Mouse (Mus musculus) midbrain, postnatal 0 days (tissue): ENCODE results near the gene Rabggtb. TPM values are rescaled to one million over a fixed set of nuclear protein-coding genes. Genes with fewer than 3 reads are reported as not detected.

Experiments used
- ATAC-seq: fragments of 200-750 bp; cut with Nextera tagmentation; 2 replicates; pipeline ENCODE4 v1.8.0; 2017; ENCODE audit warnings: moderate number of reproducible peaks, mild to moderate bottlenecking, moderate TSS enrichment, moderate library complexity; ENCODE audit not compliant: low FRiP score
- DNase-seq: peaks from one replicate; pipeline ENCODE4 v3.0.0-alpha.2; 2015; ENCODE audit warnings: low spot score
- H3K27ac ChIP-seq: fragments of 300-500 bp; sonication (generic); 2 replicates; pipeline ENCODE4 v1.5.1; 2014; ENCODE audit warnings: low read depth, mild to moderate bottlenecking, low read length, mixed read lengths
- H3K27me3 ChIP-seq: fragments of 300-500 bp; sonication (generic); 2 replicates; pipeline ENCODE4 v1.6.1; 2014; ENCODE audit warnings: low read length, control low read depth, mixed read lengths; ENCODE audit not compliant: insufficient read depth
- H3K36me3 ChIP-seq: fragments of 300-500 bp; sonication (generic); 2 replicates; pipeline ENCODE4 v1.6.1; 2014; ENCODE audit warnings: low read length, control low read depth, mixed read lengths; ENCODE audit not compliant: insufficient read depth
- H3K4me1 ChIP-seq: fragments of 300-500 bp; sonication (generic); 2 replicates; pipeline ENCODE4 v1.6.1; 2014; ENCODE audit warnings: mild to moderate bottlenecking, control low read depth, antibody characterized with exemption, low read length, mixed read lengths; ENCODE audit not compliant: insufficient read depth
- H3K4me2 ChIP-seq: fragments of 300-500 bp; sonication (generic); 2 replicates; pipeline ENCODE4 v1.6.1; 2014; ENCODE audit warnings: low read depth, mild to moderate bottlenecking, low read length, mixed read lengths; ENCODE audit not compliant: poor library complexity, severe bottlenecking
- H3K4me3 ChIP-seq: fragments of 300-500 bp; sonication (generic); 2 replicates; pipeline ENCODE4 v1.5.1; 2014; ENCODE audit warnings: low read depth, mild to moderate bottlenecking, low read length, moderate library complexity
- H3K9ac ChIP-seq: fragments of 300-500 bp; sonication (generic); replicated peaks from 2 replicates; pipeline ENCODE4 v1.6.1; 2014; ENCODE audit warnings: mild to moderate bottlenecking, low read length, moderate library complexity, mixed read lengths; ENCODE audit not compliant: poor library complexity, severe bottlenecking
- H3K9me3 ChIP-seq: fragments of 300-500 bp; sonication (generic); 2 replicates; pipeline ENCODE4 v1.6.1; 2016; ENCODE audit warnings: low read length, control low read depth
- CTCF ChIP-seq: IDR thresholded peaks from 2 replicates; pipeline ENCODE4 v1.5.1; 2016; ENCODE audit warnings: antibody characterized with exemption, mild to moderate bottlenecking
- WGBS: fragments of 180-500 bp; shearing (Covaris S2); extraction: QIAGEN DNeasy Blood & Tissue Kit; methylation state at CpG from one replicate; pipeline ENCODE4 v1.1.7; 2014; 5-methylcytosine and 5-hydroxymethylcytosine counted together
- polyA plus RNA-seq: library from polyadenylated mRNA; unstranded; fragments of >200 nt; fragmentation: Nextera tagmentation; extraction: Ambion mirVana; gene quantifications from 2 replicates; pipeline ENCODE4 v1.2.1, GENCODE M21; 2015
- total RNA-seq: library from RNA; depleted of rRNA; stranded (reverse); fragments of >200 nt; gene quantifications from 2 replicates; pipeline ENCODE4 v1.2.3, GENCODE M21; 2014; rRNA removed

The Rabggtb gene
- total RNA-seq (52.7 and 87.1 TPM in 2 replicates), polyA plus RNA-seq (60.4 and 63.1 TPM in 2 replicates)

GRCm38 (mm10) chr3:153912546-153913509 lies at the start of gene Rabggtb:
Gene Rabggtb (minus strand): TSS chr3:153913009.
- peak; percentile 96 for DNase-seq
- peak; percentile 98 for ATAC-seq
- H3K27me3 ChIP-seq: no peaks in the 10 kb centered on the region
- peak within 1 kb of the TSS; percentile 76 for H3K4me2 ChIP-seq
- peaks cover 13% of the 10 kb centered on the region; the same call in 1 of the 2 replicates for H3K4me1 ChIP-seq
- TF ChIP-seq CTCF: peak; percentile 2; the same call in 1 of the 2 replicates
- no peaks in the 10 kb centered on the region for H3K9me3 ChIP-seq
- peaks cover 27% of the 10 kb centered on the region for H3K36me3 ChIP-seq
- H3K9ac ChIP-seq: peak within 1 kb of the TSS; percentile 92
- H3K4me3 ChIP-seq: peak within 1 kb of the TSS; percentile 84
- H3K27ac ChIP-seq: peak within 1 kb of the TSS; percentile 93
- WGBS: under 1% methylated on average over 64 of the region's 65 CpGs

- H3K4me2 ChIP-seq: no peak overlapping the region
- no peaks in the 10 kb centered on the region for H3K27me3 ChIP-seq
- no peaks in the 10 kb centered on the region for H3K36me3 ChIP-seq
- no peak overlapping the region for H3K27ac ChIP-seq
- H3K4me1 ChIP-seq: no peaks in the 10 kb centered on the region
- peak; percentile 65 for TF ChIP-seq CTCF
- 79% methylated on average over 6 of the region's 6 CpGs for WGBS
- H3K9ac ChIP-seq: no peak overlapping the region
- no peak for ATAC-seq
- no peaks in the 10 kb centered on the region for H3K9me3 ChIP-seq
- peak; percentile 44 for DNase-seq
- no peak overlapping the region for H3K4me3 ChIP-seq
Measured at GRCm38 (mm10) chr3:153961632-153962389, 49.0 kb upstream of the Rabggtb start.

GRCm38 (mm10) chr3:153960884-153961283 lies 48.1 kb upstream of the Rabggtb start:
- Histone ChIP-seq H3K9ac (no peak overlapping the region), H3K36me3 (no peaks in the 10 kb centered on the region), H3K27me3 (no peaks in the 10 kb centered on the region), H3K4me2 (no peak overlapping the region), H3K27ac (no peak overlapping the region), H3K4me3 (no peak overlapping the region), H3K9me3 (no peaks in the 10 kb centered on the region), H3K4me1 (no peaks in the 10 kb centered on the region)
- WGBS: 66% methylated on average over 2 of the region's 2 CpGs
- TF ChIP-seq CTCF: no peak
- no peak for ATAC-seq
- DNase-seq: no peak

DNA sequence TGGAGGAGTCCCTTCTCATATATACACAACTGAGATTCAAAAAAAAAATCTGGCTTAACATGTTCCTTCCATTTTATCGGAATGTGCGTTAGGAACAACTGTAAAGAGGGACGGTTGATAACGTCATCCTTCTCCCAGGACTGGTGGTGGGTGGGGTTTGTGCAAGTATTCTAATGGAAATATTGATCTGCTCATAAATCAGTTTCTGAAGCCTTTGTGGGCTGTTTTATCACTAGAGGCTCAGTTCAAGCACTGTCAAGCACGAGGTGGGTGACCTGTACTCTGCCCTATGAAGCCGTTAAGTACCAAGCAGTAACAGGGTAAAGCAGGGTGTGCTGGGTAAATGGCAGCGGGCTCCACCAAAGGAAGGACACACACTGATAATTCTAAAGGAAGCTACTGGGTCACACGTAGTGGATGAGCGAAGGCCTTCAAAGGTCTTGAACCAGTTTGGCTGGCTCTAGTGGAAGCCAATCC lies 47.0 kb upstream of the Rabggtb start:
- Histone ChIP-seq H3K36me3 (no peaks in the 10 kb centered on the region), H3K27me3 (no peaks in the 10 kb centered on the region), H3K9me3 (no peaks in the 10 kb centered on the region), H3K27ac (no peak overlapping the region), H3K9ac (no peak overlapping the region), H3K4me3 (no peak overlapping the region), H3K4me2 (no peak overlapping the region), H3K4me1 (no peaks in the 10 kb centered on the region)
- no peak for ATAC-seq
- no peak for DNase-seq
- no peak for TF ChIP-seq CTCF
- WGBS: 81% methylated on average over 9 of the region's 9 CpGs

- WGBS: 95% methylated on average over 1 of the region's 1 CpGs
- peak; percentile 69 for DNase-seq
Measured at GRCm38 (mm10) chr3:153959035-153959730, 46.4 kb upstream of the Rabggtb start.

More at GRCm38 (mm10) chr3:153959035-153959730, 46.4 kb upstream of the Rabggtb start:
- Histone ChIP-seq H3K27ac (no peak overlapping the region), H3K4me1 (no peaks in the 10 kb centered on the region), H3K27me3 (no peaks in the 10 kb centered on the region), H3K9me3 (no peaks in the 10 kb centered on the region), H3K36me3 (no peaks in the 10 kb centered on the region), H3K4me3 (no peak overlapping the region), H3K4me2 (no peak overlapping the region), H3K9ac (no peak overlapping the region)
- TF ChIP-seq CTCF: peak; percentile 97
- ATAC-seq: peak; percentile 54; the same call in 1 of the 2 replicates
